Mouse (Mus musculus) liver, adult 2 months (tissue): ENCODE results near the gene Slc46a2. TPM values are rescaled to one million over a fixed set of nuclear protein-coding genes. Genes with fewer than 3 reads are reported as not detected.

Source experiments
- DNase-seq: peaks from one replicate; pipeline ENCODE4 v3.0.0-alpha.2; 2011; ENCODE audit warnings: low read depth, low spot score; ENCODE audit errors: extremely low read depth
- H3K27ac ChIP-seq: fragments of 200-500 bp; replicated peaks from 2 replicates; pipeline ENCODE4 v1.5.1; 2012; ENCODE audit warnings: low read depth, mild to moderate bottlenecking, control low read depth, inconsistent platforms, low read length; ENCODE audit not compliant: insufficient read depth
- H3K27me3 ChIP-seq: fragments of 200-500 bp; 2 replicates; pipeline ENCODE4 v1.6.1; 2012; ENCODE audit warnings: mild to moderate bottlenecking, moderate library complexity, low read length, inconsistent platforms; ENCODE audit not compliant: control insufficient read depth, insufficient read depth
- H3K36me3 ChIP-seq: fragments of 200-500 bp; 2 replicates; pipeline ENCODE4 v1.6.1; 2012; ENCODE audit warnings: low read length, inconsistent platforms; ENCODE audit not compliant: control insufficient read depth, insufficient read depth
- H3K4me1 ChIP-seq: fragments of 200-500 bp; 2 replicates; pipeline ENCODE4 v1.6.1; 2011; ENCODE audit warnings: low read length; ENCODE audit not compliant: control insufficient read depth, insufficient read depth
- H3K4me3 ChIP-seq: fragments of 200-500 bp; 2 replicates; pipeline ENCODE4 v1.5.1; 2011; ENCODE audit warnings: low read depth, mild to moderate bottlenecking, control low read depth, low read length, moderate library complexity; ENCODE audit not compliant: insufficient read depth
- H3K79me2 ChIP-seq: fragments of 200-500 bp; 2 replicates; pipeline ENCODE4 v1.6.1; 2012; ENCODE audit warnings: inconsistent platforms, mild to moderate bottlenecking, low read length, moderate library complexity; ENCODE audit not compliant: control insufficient read depth, insufficient read depth
- H3K9ac ChIP-seq: fragments of 200-500 bp; 2 replicates; pipeline ENCODE4 v1.6.1; 2012; ENCODE audit warnings: low read depth, mild to moderate bottlenecking, control low read depth, inconsistent platforms, low read length
- CTCF ChIP-seq: fragments of 200-500 bp; IDR thresholded peaks from 2 replicates; pipeline ENCODE4 v1.5.1; 2011; ENCODE audit warnings: low read depth, low read length, control low read depth
- POLR2A ChIP-seq: fragments of 200-500 bp; IDR thresholded peaks from 2 replicates; pipeline ENCODE4 v1.6.1; 2011; ENCODE audit warnings: low read length, control low read depth; ENCODE audit not compliant: insufficient read depth; ENCODE audit errors: extremely low read depth
- WGBS: fragments of 180-500 bp; shearing (Covaris S2); methylation state at CpG from one replicate; pipeline ENCODE4 v1.1.7; 2018; 5-methylcytosine and 5-hydroxymethylcytosine counted together
- polyA plus RNA-seq: library from polyadenylated mRNA; depleted of rRNA; stranded (reverse); fragments of >200 nt; gene quantifications from 2 replicates; pipeline ENCODE4 v1.2.3, GENCODE M21; 2012
- total RNA-seq: library from RNA; depleted of rRNA; stranded (reverse); fragments of >200 nt; gene quantifications from 2 replicates; pipeline ENCODE4 v1.2.3, GENCODE M21; 2014

Slc46a2 gene
- total and polyA plus RNA-seq, 2 experiments, result not detected

DNA sequence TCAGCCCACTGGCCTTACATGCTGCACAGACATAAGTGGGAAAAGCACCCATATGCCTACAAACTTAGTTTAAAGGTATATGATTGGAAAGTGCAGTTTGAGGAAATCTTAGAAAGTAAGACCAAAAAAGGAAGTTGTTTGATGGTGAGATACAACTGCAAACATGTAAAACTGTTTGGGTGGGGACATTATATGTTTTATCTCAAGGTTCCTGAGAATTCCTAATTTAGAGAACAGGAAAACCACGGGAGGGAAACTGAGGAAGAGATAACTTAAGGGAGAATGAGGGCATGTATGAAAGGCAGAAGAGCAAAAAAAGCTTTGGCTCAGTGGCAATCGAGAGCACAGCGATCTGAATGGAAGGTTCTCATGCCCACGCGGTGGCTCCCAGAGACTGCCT lies 27.8 kb downstream of the Slc46a2 start:
- Histone ChIP-seq H3K9ac (no peak overlapping the region), H3K79me2 (no peaks in the 10 kb centered on the region), H3K36me3 (peaks cover 4% of the 10 kb centered on the region), H3K4me1 (no peaks in the 10 kb centered on the region), H3K4me3 (no peak overlapping the region), H3K27me3 (no peaks in the 10 kb centered on the region), H3K27ac (no peak overlapping the region)
- WGBS, result 90% methylated on average over 5 of the region's 5 CpGs
- DNase-seq, result no peak
- no peak for TF ChIP-seq POLR2A
- TF ChIP-seq CTCF, result no peak

DNA sequence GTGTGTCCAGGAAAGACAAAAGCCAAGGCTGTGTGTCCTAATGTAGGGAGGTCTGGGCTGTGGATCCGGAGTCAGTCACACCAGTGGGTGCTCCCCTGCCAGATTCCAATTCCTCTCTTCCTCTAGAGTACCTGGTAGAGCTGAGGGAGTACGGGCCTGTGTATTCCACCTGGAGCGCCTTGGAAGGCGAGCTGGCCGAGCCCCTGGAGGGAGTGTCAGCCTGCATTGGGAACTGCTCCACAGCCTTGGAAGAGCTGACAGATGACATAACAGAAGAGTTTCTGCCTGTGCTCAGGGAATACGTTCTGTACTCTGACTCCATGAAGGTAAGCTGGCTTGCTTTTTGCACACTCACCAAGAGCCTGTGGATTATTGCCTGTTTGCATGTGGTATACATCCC lies 28.6 kb downstream of the Slc46a2 start:
- no peak for DNase-seq
- peaks cover 8% of the 10 kb centered on the region for H3K36me3 ChIP-seq
- WGBS, result 97% methylated on average over 6 of the region's 6 CpGs
- no peak overlapping the region for H3K4me3 ChIP-seq
- H3K79me2 ChIP-seq, result no peaks in the 10 kb centered on the region
- no peak for TF ChIP-seq CTCF
- no peak for TF ChIP-seq POLR2A
- no peaks in the 10 kb centered on the region for H3K27me3 ChIP-seq
- no peaks in the 10 kb centered on the region for H3K4me1 ChIP-seq
- no peak overlapping the region for H3K9ac ChIP-seq
- H3K27ac ChIP-seq, result no peak overlapping the region

DNA sequence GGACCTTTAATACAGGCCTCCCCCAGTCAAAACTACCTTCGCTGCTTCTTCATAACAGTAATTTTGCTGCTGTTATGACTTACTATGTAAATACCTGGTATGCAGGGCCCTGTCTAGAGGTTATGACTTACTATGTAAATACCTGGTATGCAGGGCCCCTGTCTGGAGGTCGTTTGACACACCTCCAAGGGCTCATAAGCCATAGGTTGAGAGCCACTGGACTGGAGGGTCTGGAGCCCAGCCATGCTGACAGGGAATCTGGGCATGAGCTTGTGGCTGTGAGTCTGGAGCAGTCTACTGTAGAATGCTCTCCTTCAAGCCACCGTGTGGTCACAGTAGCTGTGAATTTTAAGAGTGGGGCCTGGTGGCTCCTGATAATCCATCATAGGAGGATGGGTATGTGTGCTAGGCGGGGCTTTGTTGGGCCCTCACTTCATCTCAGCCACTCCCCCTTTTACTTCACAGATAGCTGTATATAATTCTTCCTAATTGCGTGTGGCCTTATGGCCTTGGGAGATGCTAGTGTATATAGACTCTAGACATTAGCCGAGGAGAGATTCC lies 30.6 kb downstream of the Slc46a2 start:
- Histone ChIP-seq H3K27ac (no peak overlapping the region), H3K79me2 (no peaks in the 10 kb centered on the region), H3K27me3 (no peaks in the 10 kb centered on the region), H3K4me3 (no peak overlapping the region), H3K9ac (no peak overlapping the region), H3K36me3 (peaks cover 17% of the 10 kb centered on the region), H3K4me1 (no peaks in the 10 kb centered on the region)
- 83% methylated on average over 6 of the region's 6 CpGs for WGBS
- DNase-seq, result no peak
- TF ChIP-seq POLR2A (no peak), CTCF (no peak)

DNA sequence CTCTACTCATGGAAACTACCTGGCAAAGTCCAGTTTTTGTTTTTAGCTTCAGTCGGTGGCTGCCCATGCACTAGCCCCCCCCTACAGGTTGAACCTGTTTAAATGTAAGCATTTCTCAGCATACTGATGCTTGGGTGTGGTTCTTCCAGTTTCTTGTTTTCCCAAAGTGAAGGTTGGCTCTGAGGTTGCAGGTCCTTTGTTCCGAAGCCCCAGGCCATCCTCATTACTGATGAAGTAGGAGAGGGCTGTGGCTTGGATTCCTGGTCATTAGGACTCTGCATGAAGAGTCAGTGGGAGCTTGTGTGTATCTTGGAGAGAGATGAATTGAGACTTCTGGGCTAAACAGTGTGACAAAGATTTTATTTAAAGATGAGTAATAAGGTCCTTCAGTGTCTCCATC lies 33.6 kb downstream of the Slc46a2 start:
- H3K36me3 ChIP-seq, result peaks cover 18% of the 10 kb centered on the region
- H3K9ac ChIP-seq, result no peak overlapping the region
- TF ChIP-seq POLR2A (no peak), CTCF (no peak)
- no peak overlapping the region for H3K4me3 ChIP-seq
- H3K27me3 ChIP-seq, result no peaks in the 10 kb centered on the region
- no peaks in the 10 kb centered on the region for H3K79me2 ChIP-seq
- H3K4me1 ChIP-seq, result no peaks in the 10 kb centered on the region
- no peak overlapping the region for H3K27ac ChIP-seq
- 97% methylated on average over 2 of the region's 2 CpGs for WGBS
- no peak for DNase-seq

DNA sequence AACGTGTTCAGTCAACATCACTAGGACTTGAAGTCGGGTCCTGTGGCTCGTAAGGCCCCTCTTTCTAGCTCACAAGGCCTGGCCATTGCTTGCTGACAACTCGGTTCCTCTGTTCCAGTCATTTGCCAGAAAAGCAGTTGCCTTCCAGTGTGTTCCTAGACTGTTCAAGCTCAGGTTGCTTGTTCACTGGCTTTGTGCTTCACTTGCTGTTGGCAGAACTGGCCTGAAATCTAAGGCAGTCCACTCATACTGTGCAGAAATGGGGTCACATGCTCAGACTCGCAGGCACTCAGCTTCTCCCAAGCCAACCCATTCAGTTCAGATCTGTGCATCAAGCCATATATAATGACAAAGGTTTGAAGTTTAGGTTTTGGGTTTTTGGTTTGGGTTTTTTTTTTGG lies 34.1 kb downstream of the Slc46a2 start:
- Histone ChIP-seq H3K9ac (no peak overlapping the region), H3K27ac (no peak overlapping the region), H3K36me3 (peaks cover 17% of the 10 kb centered on the region), H3K27me3 (no peaks in the 10 kb centered on the region), H3K4me3 (no peak overlapping the region), H3K4me1 (no peaks in the 10 kb centered on the region), H3K79me2 (no peaks in the 10 kb centered on the region)
- TF ChIP-seq POLR2A (no peak), CTCF (no peak)
- WGBS, result 97% methylated on average over 5 of the region's 5 CpGs
- no peak for DNase-seq

DNA sequence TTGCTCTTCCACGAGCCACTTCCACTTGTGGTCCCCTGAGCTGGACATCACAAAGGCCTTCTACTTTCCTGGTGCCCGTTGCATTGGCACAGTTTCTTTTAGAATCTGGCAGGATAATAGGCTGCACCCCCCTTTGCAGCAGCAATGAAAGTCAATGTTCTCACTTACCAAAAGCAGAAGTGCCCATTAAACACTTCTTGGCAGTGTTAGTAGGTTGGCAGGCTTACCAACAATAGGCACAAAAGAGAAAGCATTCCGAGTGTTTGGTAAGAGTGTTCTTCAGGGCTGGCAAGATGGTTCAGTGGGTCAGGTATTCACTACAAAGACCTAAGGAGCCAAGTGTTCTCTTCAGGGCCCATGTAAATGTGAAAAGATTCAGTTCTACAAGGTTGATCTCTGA lies 35.4 kb downstream of the Slc46a2 start:
- no peak overlapping the region for H3K4me3 ChIP-seq
- no peak overlapping the region for H3K9ac ChIP-seq
- TF ChIP-seq CTCF (no peak), POLR2A (no peak)
- H3K4me1 ChIP-seq, result no peaks in the 10 kb centered on the region
- no peaks in the 10 kb centered on the region for H3K27me3 ChIP-seq
- no peaks in the 10 kb centered on the region for H3K79me2 ChIP-seq
- DNase-seq, result no peak
- H3K36me3 ChIP-seq, result peaks cover 17% of the 10 kb centered on the region
- no peak overlapping the region for H3K27ac ChIP-seq
- WGBS, result 87% methylated on average over 3 of the region's 3 CpGs
